Mouse (Mus musculus): ENCODE data around the gene Slc36a3.

Gene Slc36a3

DNA sequence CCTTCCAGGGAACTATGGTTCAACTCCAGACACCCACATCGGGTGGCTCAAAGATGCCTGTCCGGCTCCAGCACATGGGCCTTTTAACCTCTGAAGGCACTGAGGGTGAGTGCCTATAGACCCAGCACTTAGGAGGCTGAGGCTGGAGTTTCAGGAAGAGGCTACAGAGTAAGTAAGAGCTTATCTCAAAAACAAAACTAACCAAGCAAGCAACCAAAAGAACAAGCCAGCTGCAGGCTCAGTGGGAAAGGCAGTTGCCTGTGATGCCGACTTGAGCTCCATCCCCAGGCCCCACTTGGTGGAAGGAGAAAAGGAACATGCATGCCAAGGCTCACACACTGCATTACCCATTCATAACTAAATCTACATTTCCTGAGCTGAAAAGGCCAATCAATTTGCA, 73.0 kb downstream of the Slc36a3 start:
- CTCF ChIA-PET = interaction anchor here (0.6 to 1.6 kb wide), 3 partner anchors 9 to 96 kb away, joined by 3 to 7 read pairs (median 4); no protein-coding TSS in a partner anchor

DNA sequence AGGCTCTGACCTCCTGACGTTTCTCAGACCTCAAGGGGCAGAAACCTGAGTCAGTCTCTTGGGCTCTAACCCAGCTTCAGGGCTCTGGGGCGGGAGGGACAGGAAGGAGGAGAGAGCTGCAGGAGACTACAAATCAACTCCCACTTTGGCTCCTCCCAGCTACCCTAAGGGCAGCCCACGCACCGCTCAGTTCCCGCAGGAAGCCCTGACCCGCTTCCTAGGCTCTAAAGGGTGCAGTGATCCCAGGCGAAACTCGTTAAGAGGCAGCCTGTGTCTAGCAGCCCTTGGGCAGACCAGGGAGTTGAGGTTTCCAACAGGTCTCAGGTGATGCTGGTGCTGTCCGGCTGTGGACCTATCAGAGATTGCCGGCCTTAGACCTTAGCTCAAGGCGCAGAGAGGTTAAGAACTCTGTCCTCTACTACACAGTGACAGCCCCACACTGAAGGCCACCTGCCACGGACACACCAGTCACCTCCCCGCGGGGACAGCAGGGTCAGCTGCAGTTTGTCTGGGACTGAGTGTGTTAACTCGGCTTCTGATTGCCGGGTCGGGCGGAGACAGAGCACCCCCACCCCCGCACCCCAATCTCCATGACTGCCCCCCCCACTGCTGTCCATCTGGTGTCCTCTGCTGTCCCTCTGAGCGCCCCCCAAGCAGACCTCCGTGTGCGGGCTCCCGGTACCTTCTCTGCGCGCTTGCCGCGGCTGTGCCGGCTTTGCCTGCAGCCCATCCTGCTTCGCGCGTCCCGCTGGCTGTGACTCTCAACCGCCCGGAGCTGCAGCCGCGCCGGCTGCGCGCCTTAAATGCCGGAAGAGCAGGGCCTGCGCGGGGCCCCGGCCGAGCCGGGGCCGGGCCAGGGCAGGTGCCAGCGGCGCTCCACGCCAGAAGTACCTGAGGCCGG, 73.9 kb downstream of the Slc36a3 start, which contains the start of gene Ccdc69:
TSS of gene Ccdc69 (minus strand) at position 801 of the 901 bp plus-strand sequence.
- CTCF ChIA-PET = interaction anchor here (0.6 to 1.3 kb wide), 2 partner anchors 10 to 56 kb away, joined by 3 read pairs; no protein-coding TSS in a partner anchor

DNA sequence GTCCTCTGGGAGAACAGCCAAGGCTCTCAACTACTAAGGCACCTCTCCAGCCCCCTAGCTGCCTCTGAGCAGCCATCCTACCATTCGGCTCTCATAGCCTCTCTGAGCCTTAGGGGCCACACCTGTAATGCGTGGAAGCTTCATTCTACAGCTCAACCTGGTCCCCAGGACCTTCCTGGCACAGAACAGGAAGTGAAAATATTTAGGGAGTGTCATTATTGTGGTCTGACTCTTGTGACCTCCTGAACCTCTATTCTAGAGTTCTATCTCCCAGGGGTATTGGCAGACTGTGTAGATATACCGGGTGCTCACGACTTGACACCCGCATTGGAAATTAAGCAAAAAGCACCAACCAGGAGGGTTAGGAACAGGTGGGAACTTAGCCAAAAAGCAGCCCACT, 75.3 kb downstream of the Slc36a3 start:
- CTCF ChIA-PET = interaction anchor here (0.6 to 1.3 kb wide), 2 partner anchors 11 to 118 kb away, joined by 3 to 10 read pairs; no protein-coding TSS in a partner anchor

DNA sequence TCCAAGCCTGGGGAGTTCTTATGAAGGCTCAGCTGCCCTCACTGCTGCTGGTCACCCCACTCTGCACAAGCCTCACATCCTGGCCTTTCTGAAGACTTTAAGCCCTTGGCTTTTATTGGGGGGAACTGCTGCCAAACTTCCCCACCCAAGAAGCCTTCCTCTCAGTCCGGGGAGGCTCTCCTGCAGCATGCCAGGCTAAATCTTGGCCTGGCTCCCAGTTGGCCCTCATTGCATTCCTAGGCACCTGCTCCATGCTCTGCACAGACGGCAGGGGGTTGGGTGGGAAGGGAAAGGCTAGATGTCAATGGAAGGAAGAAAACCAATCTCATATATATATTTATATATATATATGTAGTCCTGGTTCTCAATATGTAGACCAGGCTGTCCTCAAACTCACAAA, 75.9 kb downstream of the Slc36a3 start:
- CTCF ChIA-PET = no interaction called here

Measured in spleen, embryonic (tissue).